Mouse (Mus musculus) urinary bladder, postnatal 14 days (tissue): ENCODE results near the gene Cdkl4.
"Not testable (repeated sequence)": the region's sequence is repeated elsewhere in the genome, so short reads cannot be mapped to it uniquely, and the experiment has no call there.

Experiments used
- DNase-seq: peaks from one replicate; pipeline ENCODE4 v3.0.0; 2021; ENCODE audit warnings: low spot score

Cdkl4 gene

DNA sequence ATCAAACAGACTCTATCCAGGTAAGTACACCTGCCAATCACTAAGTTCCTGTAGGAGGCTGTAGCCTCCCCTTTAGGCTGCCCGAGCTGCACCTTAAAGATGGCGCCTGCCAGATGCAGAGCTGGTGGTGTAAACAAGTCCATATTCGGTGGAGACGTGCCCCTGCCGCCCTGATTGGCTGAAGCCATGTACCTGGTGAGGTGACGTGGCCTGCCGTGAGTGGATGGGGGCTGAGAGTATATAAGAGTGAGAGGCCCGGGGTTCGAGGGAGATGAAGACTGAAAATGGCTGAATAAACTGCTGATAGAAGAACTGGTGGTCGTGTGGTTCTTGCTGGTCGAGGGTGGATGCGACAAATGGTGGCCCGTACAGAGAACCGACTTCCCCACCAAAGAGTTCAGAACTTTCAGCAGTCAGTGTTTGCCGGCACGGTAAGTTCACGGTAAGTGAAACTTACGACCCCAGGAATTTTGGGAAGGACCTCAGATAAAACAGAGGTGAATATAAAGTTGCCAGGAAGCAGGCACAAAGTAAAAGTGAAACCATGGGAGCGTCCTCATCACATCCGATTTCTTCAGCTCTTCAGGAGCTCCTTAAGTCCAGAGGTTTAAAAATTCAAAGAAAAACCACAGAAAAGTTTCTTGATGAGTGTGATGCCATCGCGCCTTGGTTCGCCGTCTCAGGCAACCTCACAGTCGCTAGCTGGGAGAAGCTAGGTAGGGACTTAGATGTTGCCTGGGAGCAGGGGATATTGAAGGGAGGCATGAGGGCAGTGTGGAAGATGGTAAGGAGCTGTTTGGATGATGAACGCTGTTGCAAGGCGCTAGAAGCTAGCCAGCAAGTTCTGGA, 13.6 kb downstream of the Cdkl4 start:
- not testable (repeated sequence) for DNase-seq

DNA sequence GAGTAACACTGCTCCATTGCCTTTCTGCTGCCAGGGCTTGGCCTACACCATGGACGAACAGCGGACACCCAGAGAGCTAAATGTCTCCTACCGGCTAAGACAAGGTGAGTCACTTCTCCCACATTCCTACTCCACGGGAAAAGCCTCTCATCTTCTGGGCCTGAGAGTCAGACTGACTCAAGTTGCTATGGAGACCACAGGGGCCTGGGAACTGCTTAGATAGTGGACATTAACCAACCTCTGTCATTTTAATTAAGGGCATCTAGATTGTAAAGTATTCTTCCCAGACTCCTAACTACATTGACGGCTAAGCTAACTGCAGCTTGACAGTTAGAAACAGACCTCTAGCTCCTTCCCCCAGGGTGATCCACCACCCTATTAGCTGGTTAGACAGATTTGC, 14.8 kb downstream of the Cdkl4 start:
- no peak for DNase-seq

DNA sequence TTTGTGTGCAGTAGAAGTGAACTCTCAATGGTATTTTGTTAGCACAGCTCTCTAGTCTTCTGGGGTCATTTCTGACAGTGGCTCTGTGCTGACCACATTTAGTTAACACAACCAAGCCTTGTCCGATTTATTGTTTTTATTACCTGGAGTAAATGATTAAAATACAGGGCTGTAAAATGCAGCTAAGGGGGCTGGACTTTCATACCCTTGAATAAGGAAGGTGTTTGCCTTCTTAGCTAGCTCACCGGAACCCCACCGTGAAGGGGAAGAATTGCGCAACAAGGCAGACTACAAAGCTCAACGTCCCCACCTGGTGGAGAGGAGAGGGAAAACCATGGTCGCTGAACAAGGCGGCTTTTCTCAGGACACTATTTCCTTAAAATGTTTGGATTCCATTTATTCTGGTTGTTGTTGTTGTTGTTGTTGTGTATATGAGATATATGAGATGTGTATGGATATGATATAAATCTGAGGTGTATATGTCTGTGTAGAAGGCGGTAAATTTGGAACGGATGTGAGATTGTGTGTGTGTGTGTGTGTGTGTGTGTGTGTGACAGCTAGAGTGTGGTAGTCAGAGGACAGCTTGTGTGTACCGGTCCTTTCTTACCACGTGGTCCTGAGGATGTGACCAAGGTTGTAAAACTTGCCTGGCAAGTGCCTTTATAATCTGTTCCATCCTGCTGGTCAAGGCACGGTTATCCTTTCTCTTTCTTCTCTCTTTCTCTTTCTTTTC, 16.8 kb downstream of the Cdkl4 start:
- DNase-seq = peak; percentile 77

DNA sequence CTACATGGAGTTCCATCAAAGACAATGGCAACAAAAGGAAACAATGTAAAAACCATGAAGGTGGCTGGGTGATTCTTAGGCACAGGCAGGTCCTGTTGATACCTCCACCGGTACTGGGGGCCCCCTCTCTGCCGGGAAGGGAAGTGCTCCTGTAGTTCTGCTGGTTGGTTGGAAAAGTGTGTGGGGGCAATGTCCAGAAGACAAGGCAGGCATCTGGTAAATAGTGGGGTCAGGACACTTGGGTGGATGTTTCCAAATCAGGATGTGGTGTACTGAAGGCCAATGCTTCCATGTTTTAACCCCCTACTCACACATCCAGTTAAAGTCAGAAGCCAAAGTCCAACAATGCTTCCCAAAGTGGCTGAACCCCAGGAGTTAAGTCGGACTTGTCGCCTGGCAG, 17.9 kb downstream of the Cdkl4 start:
- no peak for DNase-seq

DNA sequence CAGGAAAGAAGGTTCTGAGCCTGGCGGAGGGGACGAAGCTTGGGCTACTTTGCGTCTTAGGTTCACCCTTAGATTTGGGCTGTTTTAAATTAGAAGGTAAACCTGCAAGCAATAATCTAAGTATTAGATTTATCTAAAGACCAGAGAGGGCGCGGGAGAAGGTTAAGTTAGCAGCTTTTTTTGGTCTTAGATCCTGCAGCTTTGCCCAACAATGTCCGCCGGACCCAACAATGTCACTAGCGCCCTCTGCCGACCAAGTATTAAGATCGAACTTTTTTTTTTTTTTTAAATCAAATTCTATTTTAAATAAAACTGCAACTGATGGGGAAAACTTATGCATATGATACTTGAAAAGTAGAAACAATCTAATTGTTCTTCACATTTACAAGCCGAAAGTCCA, 18.6 kb downstream of the Cdkl4 start:
- DNase-seq = peak; percentile 46

DNA sequence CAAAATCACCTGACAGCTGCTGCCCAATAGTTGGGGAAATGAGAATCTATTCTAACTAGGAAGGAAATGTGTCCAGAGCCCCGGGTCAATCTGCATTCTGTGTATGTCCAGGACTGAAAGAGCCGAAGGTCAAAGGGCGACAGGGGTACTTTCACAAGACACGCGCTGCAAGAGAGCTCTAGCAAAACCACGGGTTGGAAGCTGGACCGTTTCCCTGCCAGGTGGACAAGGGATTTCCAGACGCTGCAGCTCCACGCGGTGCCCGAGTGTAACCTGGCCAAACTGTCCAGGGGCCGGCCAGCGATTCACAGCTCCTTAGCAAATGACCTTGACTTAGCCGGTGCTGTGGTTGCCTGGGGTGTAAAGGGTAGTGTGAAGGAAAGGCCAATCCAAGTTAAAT, 19.0 kb downstream of the Cdkl4 start:
- no peak for DNase-seq

DNA sequence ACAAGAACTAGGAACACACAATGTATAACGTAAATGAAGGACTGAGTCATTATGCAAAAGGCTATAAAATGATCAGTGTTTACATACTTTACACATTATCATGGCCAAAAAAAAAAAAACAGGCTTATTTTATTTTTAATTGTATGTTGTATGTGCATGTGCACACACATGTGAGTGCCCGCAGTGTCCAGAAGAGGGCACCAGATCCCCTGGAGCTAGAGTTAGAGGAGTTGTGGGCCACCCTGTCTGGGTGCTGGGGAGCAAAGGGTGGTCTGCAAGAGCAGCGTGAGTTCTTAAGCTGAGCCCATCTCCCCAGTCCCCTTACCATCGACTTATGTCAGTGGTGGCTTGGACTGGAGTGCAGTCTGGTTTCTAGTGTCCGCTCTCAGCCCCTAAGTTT, 20.2 kb downstream of the Cdkl4 start:
- DNase-seq = no peak

DNA sequence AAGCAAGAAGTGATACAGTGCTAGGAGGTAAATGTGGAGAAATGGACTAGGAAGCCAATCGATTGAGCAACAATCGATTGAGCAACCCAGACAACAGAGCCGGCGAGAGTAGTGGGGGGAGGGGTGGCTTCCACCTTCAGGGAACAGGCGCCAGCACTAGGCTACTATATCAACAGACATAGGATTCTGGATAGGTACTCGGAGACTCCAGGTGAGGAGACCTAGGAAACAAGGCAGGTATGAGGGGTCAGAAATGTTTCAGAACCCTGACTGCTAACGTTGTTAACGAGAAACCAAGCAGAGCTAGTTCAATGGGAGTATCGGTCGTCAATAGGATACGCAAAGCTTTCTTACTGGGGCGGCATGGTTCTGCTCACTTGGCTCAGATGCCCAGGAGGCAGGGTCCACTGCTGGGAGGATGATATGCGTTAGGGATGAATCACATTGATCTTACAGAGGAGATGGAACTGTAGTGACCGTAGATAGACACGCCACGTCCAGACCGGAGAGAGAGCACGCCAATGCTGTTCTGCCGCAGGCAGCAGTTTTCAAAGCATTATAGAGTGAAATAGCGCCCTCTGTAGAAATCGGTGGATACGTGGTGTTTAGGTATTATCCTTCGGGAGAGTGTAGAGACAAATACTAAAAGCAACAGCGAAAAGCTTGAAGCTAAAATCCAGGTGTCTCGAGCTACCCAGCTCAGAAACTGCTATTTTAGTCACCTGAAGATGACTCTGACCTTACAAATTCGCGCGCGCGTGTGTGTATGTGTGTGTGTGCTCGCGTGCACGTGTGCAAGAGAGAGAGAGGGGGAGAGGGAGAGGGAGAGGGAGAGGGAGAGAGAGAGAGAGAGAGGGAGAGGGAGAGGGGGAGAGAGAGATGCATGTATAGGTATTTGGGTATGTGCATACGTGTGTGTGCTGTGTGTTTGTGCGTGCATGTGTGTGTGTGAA, 24.0 kb downstream of the Cdkl4 start:
- peak; percentile 77 for DNase-seq

DNA sequence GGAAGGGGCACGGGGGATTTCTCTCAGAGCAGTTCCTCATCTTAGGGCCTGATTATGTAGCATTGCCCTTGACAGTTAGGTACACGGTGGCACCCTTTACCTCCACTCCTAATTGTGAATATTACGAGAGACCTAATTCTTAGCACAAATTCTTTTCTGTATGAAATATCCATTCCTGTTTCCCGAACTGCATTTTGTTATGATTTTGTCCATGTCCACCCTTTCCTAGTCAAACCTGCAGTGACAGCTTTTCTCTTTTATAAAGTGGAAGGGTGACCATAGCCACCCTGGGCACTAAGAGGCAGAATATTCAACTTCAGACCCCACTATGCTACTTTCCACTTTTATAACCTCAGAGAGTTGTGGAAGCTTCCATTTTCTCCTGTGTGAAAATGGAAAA, 25.0 kb downstream of the Cdkl4 start:
- no peak for DNase-seq

DNA sequence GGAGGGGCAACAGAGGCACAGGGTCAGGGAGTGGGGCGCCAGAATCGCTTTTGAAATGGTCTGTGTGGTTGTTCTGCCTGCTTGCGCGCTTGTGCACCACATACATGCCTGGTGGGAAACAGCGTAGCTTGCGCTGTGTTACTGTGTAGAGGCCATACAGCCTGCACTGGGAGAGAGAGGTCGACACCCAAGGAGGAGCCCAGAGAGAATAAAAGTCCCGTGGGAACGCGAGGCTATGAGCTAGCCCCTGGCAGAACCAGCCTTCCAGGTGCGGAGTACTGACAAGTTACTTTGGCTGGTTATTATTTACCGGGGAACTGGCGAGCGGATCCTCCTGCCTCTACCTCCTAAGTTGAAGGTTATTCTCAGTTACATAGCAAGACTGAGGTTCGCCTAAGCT, 26.6 kb downstream of the Cdkl4 start:
- no peak for DNase-seq

DNA sequence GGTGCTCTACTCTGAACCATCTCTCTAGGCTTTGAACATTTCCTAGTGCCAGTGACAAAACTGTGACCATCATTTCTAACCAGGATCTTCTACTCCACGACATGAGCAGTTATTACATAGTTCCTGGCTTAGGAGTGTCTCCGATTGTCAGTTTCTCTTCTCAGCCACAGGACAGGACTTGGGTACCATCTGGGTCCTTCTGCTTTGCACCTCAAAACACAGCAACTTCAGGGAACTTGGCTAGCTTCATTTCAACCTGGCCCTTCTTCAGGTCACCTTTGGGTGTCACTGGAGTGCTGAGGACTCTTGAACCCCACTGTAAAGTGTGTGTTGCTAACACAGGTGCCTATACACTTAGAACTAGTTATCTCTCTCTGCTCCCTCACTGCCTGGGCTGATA, 30.8 kb downstream of the Cdkl4 start:
- no peak for DNase-seq

DNA sequence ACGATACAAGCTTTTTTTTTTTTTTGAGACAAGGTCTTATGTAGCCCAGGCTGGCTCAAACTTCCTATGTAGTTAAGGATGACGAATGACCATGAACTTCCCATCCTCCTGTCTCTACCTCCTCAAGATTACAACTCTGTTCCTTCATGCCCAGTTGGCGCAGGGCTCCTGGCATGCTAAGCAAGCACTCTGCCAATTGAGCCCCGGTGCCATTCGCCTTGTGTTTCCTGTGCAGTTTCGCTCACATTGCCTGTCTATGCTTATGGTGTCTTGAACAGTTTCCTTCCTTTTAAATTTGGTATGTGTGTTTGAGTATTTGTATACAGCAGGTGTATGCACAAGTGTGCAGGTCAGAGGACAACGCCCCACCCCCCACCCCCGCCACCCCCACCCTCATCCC, 31.4 kb downstream of the Cdkl4 start:
- DNase-seq = no peak

DNA sequence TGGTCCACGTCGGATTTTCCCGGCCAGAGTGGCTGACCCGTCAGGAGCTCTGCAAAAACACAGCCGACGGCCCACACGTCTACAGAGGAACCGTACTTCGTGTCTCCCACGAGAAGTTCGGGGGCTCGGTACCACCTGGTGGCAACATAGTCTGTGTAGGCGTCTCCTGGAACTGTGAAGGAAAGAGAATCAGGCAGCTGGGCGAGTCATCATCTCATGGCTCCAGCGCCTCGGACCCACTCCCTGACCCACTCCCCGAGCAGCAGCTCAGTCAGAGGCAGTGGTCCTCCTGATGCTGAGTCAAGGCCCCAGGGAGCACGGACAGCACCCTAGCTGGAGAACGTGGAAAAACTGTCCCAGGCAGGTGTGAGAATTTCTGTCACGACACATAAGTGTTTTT, 34.0 kb downstream of the Cdkl4 start:
- no peak for DNase-seq

DNA sequence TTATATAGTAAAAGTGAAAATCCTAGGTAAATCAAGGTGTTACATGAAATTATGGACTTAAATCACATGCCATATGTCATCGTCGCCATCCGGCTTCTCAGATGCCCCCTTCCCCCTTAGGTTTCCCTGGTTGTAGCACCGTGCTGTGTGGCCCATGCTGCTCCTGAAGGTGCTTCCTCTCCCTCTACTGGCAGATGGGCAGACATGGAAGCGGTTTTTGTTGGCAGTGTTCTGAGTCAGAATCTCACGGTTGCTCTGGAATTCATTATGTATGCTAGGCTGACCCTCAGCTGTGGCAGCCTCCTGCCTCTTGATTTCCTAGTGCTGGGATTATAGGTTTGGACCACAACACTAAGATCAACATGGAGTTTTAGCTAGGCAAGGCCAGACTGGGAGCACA, 40.5 kb downstream of the Cdkl4 start:
- no peak for DNase-seq

DNA sequence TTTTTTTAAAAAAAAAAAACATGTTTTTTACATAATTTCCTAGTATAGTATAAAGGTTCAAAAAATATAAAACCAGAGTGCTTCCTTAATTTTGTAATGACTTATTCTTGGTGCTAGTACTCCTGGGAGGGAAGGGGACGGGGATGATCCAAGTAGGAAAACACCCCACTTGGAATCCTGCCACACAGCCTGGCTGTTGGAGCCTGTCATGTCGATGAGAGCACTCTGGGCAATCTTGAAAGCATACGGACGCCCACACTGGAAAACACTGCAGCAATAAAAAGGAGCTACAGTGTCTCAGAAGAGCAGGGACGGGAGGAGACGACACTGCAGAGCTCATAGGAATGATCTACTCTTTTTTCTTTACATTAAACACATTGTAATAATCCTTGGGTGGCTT, 42.0 kb downstream of the Cdkl4 start:
- no peak for DNase-seq

DNA sequence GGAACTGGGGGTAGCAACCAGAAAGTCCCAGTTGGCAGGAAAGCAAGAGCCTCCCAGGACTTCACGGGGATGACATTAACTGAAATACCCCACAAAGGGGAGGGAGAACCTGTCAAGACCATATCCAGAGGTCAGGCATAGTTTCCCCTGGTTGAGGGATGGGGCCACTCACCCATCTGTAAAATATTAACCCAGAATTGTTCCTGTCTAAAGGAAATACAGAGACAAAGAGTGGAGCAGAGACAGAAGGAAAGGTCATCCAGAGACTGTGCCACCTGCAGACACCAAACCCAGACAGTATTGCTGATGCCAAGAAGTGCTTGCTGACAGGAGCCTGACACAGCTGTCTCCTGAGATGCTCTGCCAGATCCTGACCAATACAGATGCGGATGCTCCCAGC, 46.3 kb downstream of the Cdkl4 start:
- DNase-seq = not testable (repeated sequence)

DNA sequence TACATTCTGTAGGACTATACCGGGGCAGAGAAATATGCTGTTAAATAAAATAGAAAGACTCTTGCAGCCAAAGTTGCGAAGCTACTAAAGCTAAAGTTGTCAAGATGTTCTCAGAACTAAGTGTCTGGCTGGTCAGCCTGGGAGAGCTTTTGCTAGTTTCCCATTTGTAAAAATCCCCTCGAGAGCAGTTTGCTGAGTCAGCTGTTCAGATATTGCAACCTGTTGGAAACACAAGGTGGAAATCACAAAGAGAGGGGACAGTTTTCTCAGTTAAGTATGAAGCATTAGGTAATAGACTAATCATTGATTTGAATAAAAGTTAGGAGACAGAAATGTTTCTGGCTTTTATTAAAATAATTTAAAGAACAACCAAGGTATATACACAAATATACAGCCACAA, 54.4 kb downstream of the Cdkl4 start:
- no peak for DNase-seq

DNA sequence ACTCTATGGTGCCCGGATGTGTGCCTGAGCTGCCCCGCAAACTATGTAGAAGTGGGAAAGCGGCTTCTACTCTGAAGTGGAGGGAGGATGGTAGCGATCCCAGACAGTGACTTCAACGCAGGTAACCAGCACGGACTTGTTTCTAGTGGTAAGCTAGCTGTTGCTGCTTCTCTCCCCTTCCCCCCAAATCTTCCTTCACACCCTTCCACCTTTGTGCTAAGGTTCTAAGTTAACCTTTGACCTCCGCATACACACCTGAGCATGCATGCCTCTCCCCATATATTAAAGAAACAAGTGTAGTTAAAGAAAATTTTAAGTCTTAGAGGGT, 55.4 kb downstream of the Cdkl4 start:
- no peak for DNase-seq

DNA sequence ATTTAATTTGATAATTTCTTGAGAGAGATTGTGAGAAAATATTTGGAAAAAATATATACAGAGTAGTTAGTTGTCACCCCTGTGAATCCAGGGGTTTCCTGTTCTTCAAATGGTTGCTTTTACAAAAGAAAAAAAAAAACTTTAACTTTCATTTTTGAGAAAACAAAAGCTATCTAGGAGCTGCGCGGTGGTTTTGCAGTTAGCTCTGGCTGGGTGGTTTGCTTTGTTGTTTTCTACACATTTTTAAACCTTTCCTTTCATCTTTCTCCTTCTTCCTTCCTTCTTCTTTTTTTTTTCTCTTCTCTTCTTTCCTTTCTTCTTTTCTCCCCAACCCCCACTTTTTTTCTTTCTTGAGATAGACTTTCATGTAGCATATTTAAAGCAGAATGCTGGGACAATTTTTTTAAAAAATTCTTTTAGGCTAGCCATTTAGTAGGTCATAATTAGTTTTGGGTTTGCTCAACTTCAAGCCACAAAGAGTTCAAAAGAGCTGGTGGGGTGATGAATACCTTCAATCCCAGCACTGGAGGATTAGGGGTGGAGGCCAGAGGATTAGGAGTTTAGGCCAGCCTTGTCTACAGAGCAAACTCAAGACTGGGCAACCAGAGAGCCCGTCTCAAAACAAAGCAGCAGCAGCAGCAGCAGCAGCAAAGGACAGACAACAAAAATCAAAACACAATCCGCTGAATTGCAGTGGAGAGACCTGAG, 55.9 kb downstream of the Cdkl4 start:
- DNase-seq = no peak

DNA sequence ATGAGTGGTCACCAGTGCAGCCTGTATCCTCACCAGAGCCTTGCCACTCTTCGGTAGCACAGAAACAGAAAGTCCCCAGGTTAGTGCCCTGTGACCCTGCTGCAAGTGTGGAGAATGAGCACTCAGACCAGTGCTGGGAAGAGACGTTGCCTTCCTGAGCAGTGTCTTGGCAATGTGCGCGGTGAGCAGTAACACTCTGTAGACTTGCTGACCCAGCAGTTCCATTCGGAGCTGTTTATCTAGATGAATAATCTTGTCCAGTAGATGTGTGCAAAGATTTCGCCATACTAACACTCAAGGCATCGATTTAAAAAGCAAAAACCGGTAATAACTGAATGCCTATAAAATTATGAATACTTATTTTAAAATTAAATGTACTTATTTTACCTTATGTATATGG, 57.1 kb downstream of the Cdkl4 start:
- no peak for DNase-seq

DNA sequence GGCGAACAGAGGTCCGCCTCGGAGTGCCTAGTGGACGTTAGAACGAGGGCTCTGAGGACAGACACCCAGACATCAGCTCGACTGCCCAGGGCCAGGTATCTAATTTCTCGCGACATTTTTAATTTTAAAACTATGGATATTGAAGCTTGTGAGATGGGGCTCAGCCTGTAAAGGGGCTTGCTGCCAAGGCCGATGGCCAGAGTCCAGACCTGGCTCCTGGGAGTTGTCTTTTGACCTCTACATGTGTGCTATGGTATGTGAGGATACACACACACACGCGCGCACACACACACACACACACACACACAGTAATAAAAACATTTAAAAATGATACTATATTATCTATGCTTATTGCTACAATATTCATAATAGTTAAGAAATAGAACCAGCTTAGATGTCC, 58.8 kb downstream of the Cdkl4 start:
- no peak for DNase-seq

DNA sequence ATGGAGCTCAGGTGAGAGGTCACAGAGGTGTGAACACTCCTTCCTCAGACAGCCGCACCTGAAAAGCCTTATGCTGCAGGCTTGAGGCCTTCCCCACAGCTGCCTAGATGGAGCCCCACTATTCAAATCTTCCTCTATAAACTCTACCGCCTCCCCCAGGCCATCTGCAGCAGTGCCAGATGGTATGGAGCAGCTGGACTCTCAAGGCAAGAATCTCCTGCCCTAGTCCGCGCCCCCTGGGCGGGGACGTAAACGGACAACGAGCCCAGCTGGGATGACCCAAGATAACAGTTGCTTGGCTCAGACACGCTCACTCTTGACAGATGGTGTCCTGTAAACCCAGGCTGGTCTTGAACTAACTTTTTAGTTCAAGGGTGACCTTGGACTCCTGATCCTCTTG, 60.4 kb downstream of the Cdkl4 start:
- DNase-seq = no peak
